Mouse (Mus musculus) heart, embryonic 16.5 days (tissue): ENCODE measurements around the gene Misp. TPM values are rescaled to one million over a fixed set of nuclear protein-coding genes. Genes with fewer than 3 reads are reported as not detected.

Source experiments
- ATAC-seq: fragments of 200-750 bp; cut with Nextera tagmentation; replicated peaks from 2 replicates; pipeline ENCODE4 v1.8.0; 2017; ENCODE audit warnings: moderate number of reproducible peaks; ENCODE audit not compliant: insufficient read depth, low FRiP score; ENCODE audit errors: extremely low read depth
- H3K27ac ChIP-seq: fragments of 300-500 bp; sonication (generic); 2 replicates; pipeline ENCODE4 v1.5.1; 2014; ENCODE audit warnings: mild to moderate bottlenecking, low read length, control low read depth, moderate library complexity
- H3K27me3 ChIP-seq: fragments of 300-500 bp; sonication (generic); 2 replicates; pipeline ENCODE4 v1.6.1; 2014; ENCODE audit warnings: low read length, mixed read lengths; ENCODE audit not compliant: control insufficient read depth, insufficient read depth
- H3K36me3 ChIP-seq: fragments of 300-500 bp; sonication (generic); 2 replicates; pipeline ENCODE4 v1.6.1; 2014; ENCODE audit not compliant: control insufficient read depth, insufficient read depth
- H3K4me1 ChIP-seq: fragments of 300-500 bp; sonication (generic); 2 replicates; pipeline ENCODE4 v1.6.1; 2014; ENCODE audit warnings: low read length, mixed read lengths; ENCODE audit not compliant: control insufficient read depth, insufficient read depth
- H3K4me2 ChIP-seq: fragments of 300-500 bp; sonication (generic); 2 replicates; pipeline ENCODE4 v1.6.1; 2014; ENCODE audit warnings: low read depth, mild to moderate bottlenecking, control low read depth, low read length
- H3K4me3 ChIP-seq: fragments of 300-500 bp; sonication (generic); 2 replicates; pipeline ENCODE4 v1.5.1; 2014; ENCODE audit warnings: mild to moderate bottlenecking, control low read depth, low read length
- H3K9ac ChIP-seq: fragments of 300-500 bp; sonication (generic); 2 replicates; pipeline ENCODE4 v1.6.1; 2014; ENCODE audit warnings: low read length, control low read depth
- H3K9me3 ChIP-seq: fragments of 300-500 bp; sonication (generic); replicated peaks from 2 replicates; pipeline ENCODE4 v1.6.1; 2016; ENCODE audit warnings: low read length; ENCODE audit not compliant: control insufficient read depth
- WGBS: fragments of 180-500 bp; shearing (Covaris S2); extraction: QIAGEN DNeasy Blood & Tissue Kit; methylation state at CpG from one replicate; pipeline ENCODE4 v1.1.7; 2014; 5-methylcytosine and 5-hydroxymethylcytosine counted together
- polyA plus RNA-seq: library from polyadenylated mRNA; unstranded; fragments of >200 nt; fragmentation: Nextera tagmentation; extraction: Ambion mirVana; gene quantifications from 2 replicates; pipeline ENCODE4 v1.2.1, GENCODE M21; 2015

The Misp gene
- polyA plus RNA-seq, 1 experiment from 2014 or later: 1.9 TPM

DNA sequence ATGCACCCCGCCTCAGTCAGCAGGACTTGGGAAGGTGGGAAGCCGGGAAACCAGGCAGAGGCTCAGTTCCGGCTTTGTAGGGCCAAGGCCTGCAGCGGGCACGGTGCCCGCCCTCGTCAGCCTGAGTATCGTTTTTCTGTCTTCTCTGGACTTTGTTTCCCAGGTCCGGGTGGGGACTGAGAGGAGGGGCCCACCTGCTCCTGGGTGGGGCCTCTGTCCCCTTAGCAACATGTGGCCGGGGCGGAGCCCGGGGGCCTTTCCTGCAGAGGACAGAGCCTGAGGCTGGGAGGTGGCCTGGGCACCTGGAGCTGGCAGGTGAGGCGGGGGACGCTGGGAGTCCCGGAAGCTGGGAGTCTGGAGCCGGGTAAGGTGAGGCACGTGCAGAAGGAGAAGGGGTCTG, 1.6 kb downstream of the Misp start:
- 48% methylated on average over 17 of the region's 17 CpGs for WGBS
- no peak for ATAC-seq
- Histone ChIP-seq H3K4me2 (no peak overlapping the region), H3K4me3 (no peak overlapping the region), H3K36me3 (no peaks in the 10 kb centered on the region; the same call in 1 of the 2 replicates), H3K27me3 (no peaks in the 10 kb centered on the region), H3K9me3 (no peaks in the 10 kb centered on the region), H3K9ac (no peak overlapping the region), H3K4me1 (peaks cover 9% of the 10 kb centered on the region), H3K27ac (no peak overlapping the region)

GRCm38 (mm10) chr10:79823011-79823410, 2.2 kb downstream of the Misp start:
- no peak for ATAC-seq
- Histone ChIP-seq H3K4me3 (no peak overlapping the region), H3K4me2 (no peak overlapping the region), H3K27me3 (no peaks in the 10 kb centered on the region), H3K9me3 (no peaks in the 10 kb centered on the region), H3K27ac (no peak overlapping the region), H3K4me1 (peaks cover 9% of the 10 kb centered on the region), H3K9ac (no peak overlapping the region), H3K36me3 (no peaks in the 10 kb centered on the region; the same call in 1 of the 2 replicates)
- WGBS: 67% methylated on average over 6 of the region's 6 CpGs

- Histone ChIP-seq H3K4me2 (peak overlapping the region; percentile 28), H3K27ac (peak overlapping the region; percentile 62), H3K4me1 (peaks cover 9% of the 10 kb centered on the region), H3K9me3 (no peaks in the 10 kb centered on the region), H3K9ac (peak overlapping the region; percentile 39; the same call in 1 of the 2 replicates), H3K4me3 (no peak overlapping the region; the same call in 1 of the 2 replicates), H3K27me3 (no peaks in the 10 kb centered on the region), H3K36me3 (no peaks in the 10 kb centered on the region; the same call in 1 of the 2 replicates)
- WGBS: 37% methylated on average over 6 of the region's 6 CpGs
- ATAC-seq: peak; percentile 34
These were observed 3.6 kb downstream of the Misp start for GRCm38 (mm10) chr10:79824413-79824812.

DNA sequence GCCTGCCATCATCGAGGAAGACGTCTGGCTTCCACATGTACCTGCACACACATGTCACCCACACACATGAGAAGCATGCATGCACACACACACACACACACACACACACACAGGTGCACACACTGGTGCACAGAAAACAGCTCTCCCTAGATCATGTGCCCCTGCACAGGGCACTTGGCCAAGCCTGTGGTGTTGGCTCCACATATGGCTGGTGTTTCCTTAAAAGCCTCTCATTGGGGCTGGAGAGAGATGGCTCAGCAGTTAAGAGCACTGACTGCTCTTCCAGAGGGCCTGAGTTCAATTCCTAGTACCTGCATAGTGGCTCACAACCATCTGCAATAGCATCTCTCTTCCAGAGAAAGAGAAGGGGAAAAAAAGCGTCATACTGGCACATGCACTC, 10.8 kb downstream of the Misp start:
- H3K4me2 ChIP-seq: no peak overlapping the region
- no peak overlapping the region for H3K4me3 ChIP-seq
- H3K36me3 ChIP-seq: no peaks in the 10 kb centered on the region
- no peaks in the 10 kb centered on the region for H3K9me3 ChIP-seq
- 86% methylated on average over 3 of the region's 3 CpGs for WGBS
- H3K4me1 ChIP-seq: no peaks in the 10 kb centered on the region
- no peak overlapping the region for H3K9ac ChIP-seq
- H3K27me3 ChIP-seq: no peaks in the 10 kb centered on the region
- H3K27ac ChIP-seq: no peak overlapping the region
- no peak for ATAC-seq

- H3K9me3 ChIP-seq: no peaks in the 10 kb centered on the region
- H3K4me2 ChIP-seq: no peak overlapping the region
- no peak overlapping the region for H3K9ac ChIP-seq
- H3K36me3 ChIP-seq: no peaks in the 10 kb centered on the region
- no peak overlapping the region for H3K27ac ChIP-seq
- H3K4me3 ChIP-seq: no peak overlapping the region
- WGBS: 61% methylated on average over 7 of the region's 7 CpGs
- no peak for ATAC-seq
- H3K27me3 ChIP-seq: no peaks in the 10 kb centered on the region
- no peaks in the 10 kb centered on the region for H3K4me1 ChIP-seq
These were observed 11.4 kb downstream of the Misp start for GRCm38 (mm10) chr10:79832026-79832785.

GRCm38 (mm10) chr10:79832786-79833181, 12.0 kb downstream of the Misp start:
- H3K36me3 ChIP-seq: no peaks in the 10 kb centered on the region
- H3K27me3 ChIP-seq: no peaks in the 10 kb centered on the region
- no peak for ATAC-seq
- no peak overlapping the region for H3K9ac ChIP-seq
- H3K4me1 ChIP-seq: no peaks in the 10 kb centered on the region
- H3K4me3 ChIP-seq: no peak overlapping the region
- no peaks in the 10 kb centered on the region for H3K9me3 ChIP-seq
- 70% methylated on average over 9 of the region's 9 CpGs for WGBS
- H3K27ac ChIP-seq: no peak overlapping the region
- no peak overlapping the region for H3K4me2 ChIP-seq

DNA sequence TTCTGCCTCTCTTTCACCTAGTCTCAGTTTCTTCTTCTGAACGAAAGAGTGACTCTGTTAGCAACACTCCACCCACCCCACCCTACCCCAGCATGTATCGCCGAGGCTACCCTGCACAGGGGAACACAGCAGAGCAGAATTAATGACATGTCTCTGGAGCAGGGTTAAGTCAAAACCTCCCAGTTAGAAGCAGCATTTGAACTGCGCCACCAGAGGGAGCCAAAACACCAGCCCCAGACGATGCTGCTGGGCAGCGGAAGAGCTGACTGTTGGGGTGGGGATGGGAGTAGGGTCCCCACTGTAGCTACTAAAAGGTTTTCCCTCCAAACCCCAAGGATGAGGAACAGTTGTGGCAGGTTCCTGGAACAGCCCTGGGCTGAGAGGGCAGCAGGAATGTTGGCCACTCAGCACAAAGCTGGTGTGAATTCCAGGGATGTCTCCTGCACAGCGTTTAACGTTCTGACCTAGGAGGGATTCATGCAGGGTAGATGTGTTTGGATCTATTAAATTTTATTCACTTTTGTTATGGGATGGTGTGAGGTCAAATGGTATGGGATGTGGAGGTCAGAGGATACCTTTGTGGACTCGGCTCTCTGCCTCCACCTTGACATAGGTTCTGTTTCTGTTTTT, 14.1 kb downstream of the Misp start:
- Histone ChIP-seq H3K4me2 (peak overlapping the region; percentile 12; the same call in 1 of the 2 replicates), H3K36me3 (no peaks in the 10 kb centered on the region), H3K27ac (no peak overlapping the region), H3K9me3 (no peaks in the 10 kb centered on the region), H3K9ac (no peak overlapping the region), H3K27me3 (no peaks in the 10 kb centered on the region), H3K4me1 (no peaks in the 10 kb centered on the region), H3K4me3 (no peak overlapping the region)
- peak; percentile 23 for ATAC-seq
- 16% methylated on average over 9 of the region's 9 CpGs for WGBS

GRCm38 (mm10) chr10:79836918-79837317, 16.1 kb downstream of the Misp start:
- H3K4me3 ChIP-seq: no peak overlapping the region
- H3K9ac ChIP-seq: no peak overlapping the region
- no peak overlapping the region for H3K27ac ChIP-seq
- no peaks in the 10 kb centered on the region for H3K27me3 ChIP-seq
- H3K36me3 ChIP-seq: no peaks in the 10 kb centered on the region
- no peak for ATAC-seq
- 0 out of 2 replicates have a peak, but pooled peaks cover 3% of the 10 kb centered on the region for H3K4me1 ChIP-seq
- no peaks in the 10 kb centered on the region for H3K9me3 ChIP-seq
- no peak overlapping the region for H3K4me2 ChIP-seq
- WGBS: 99% methylated on average over 3 of the region's 3 CpGs

GRCm38 (mm10) chr10:79838151-79838550, 17.4 kb downstream of the Misp start:
- Histone ChIP-seq H3K4me3 (no peak overlapping the region), H3K36me3 (no peaks in the 10 kb centered on the region), H3K27me3 (no peaks in the 10 kb centered on the region), H3K9me3 (no peaks in the 10 kb centered on the region), H3K4me1 (peaks cover 12% of the 10 kb centered on the region), H3K27ac (no peak overlapping the region), H3K9ac (no peak overlapping the region), H3K4me2 (no peak overlapping the region)
- no peak for ATAC-seq
- WGBS: 44% methylated on average over 2 of the region's 2 CpGs
